Mouse (Mus musculus) heart, embryonic 14.5 days (tissue): ENCODE measurements around the gene Atg4c. TPM values are rescaled to one million over a fixed set of nuclear protein-coding genes. Genes with fewer than 3 reads are reported as not detected.

ENCODE experiments used
- ATAC-seq: fragments of 200-750 bp; cut with Nextera tagmentation; 2 replicates; pipeline ENCODE4 v1.8.0; 2017; ENCODE audit warnings: low read depth, moderate TSS enrichment; ENCODE audit not compliant: insufficient number of reproducible peaks, insufficient read depth, low FRiP score
- H3K27ac ChIP-seq, 2 experiments: fragments of 200-500 bp in 1 of 2; fragments of 300-500 bp in 1 of 2; sonication (generic) in 1 of 2; replicated peaks in 1 of 2; 2 replicates each; pipeline ENCODE4 v1.5.1; 2012 to 2014; ENCODE audit warnings: low read depth in 2 of 2, low read length in 2 of 2, control low read depth in 1 of 2, mild to moderate bottlenecking in 1 of 2, mixed read lengths in 1 of 2; ENCODE audit not compliant: control insufficient read depth in 1 of 2, insufficient read depth in 1 of 2
- H3K27me3 ChIP-seq: fragments of 300-500 bp; sonication (generic); 2 replicates; pipeline ENCODE4 v1.6.1; 2014; ENCODE audit warnings: mild to moderate bottlenecking, low read length, control low read depth; ENCODE audit not compliant: control insufficient read depth, insufficient read depth
- H3K36me3 ChIP-seq: fragments of 300-500 bp; sonication (generic); 2 replicates; pipeline ENCODE4 v1.6.1; 2014; ENCODE audit warnings: mild to moderate bottlenecking, control low read depth, low read length, mixed read lengths; ENCODE audit not compliant: control insufficient read depth, insufficient read depth
- H3K4me1 ChIP-seq, 2 experiments: fragments of 200-500 bp in 1 of 2; fragments of 300-500 bp in 1 of 2; sonication (generic) in 1 of 2; 2 replicates each; pipeline ENCODE4 v1.6.1; 2012 to 2014; ENCODE audit warnings: low read length in 2 of 2, control low read depth in 1 of 2, mixed read lengths in 1 of 2; ENCODE audit not compliant: control insufficient read depth in 2 of 2, insufficient read depth in 2 of 2
- H3K4me2 ChIP-seq: fragments of 300-500 bp; sonication (generic); 2 replicates; pipeline ENCODE4 v1.6.1; 2014; ENCODE audit warnings: mild to moderate bottlenecking, low read length
- H3K4me3 ChIP-seq, 2 experiments: fragments of 200-500 bp in 1 of 2; fragments of 300-500 bp in 1 of 2; sonication (generic) in 1 of 2; 2 replicates each; pipeline ENCODE4 v1.5.1; 2012 to 2014; ENCODE audit warnings: low read length in 2 of 2, mild to moderate bottlenecking in 2 of 2, control low read depth in 1 of 2, low read depth in 1 of 2, moderate library complexity in 1 of 2; ENCODE audit not compliant: control insufficient read depth in 1 of 2, insufficient read depth in 1 of 2
- H3K9ac ChIP-seq: fragments of 300-500 bp; sonication (generic); 2 replicates; pipeline ENCODE4 v1.6.1; 2014; ENCODE audit warnings: mild to moderate bottlenecking, low read length
- H3K9me3 ChIP-seq: fragments of 300-500 bp; sonication (generic); 2 replicates; pipeline ENCODE4 v1.6.1; 2016; ENCODE audit warnings: low read length, control low read depth; ENCODE audit not compliant: control insufficient read depth
- WGBS: fragments of 180-500 bp; shearing (Covaris S2); extraction: QIAGEN DNeasy Blood & Tissue Kit; methylation state at CpG from one replicate; pipeline ENCODE4 v1.1.7; 2014; 5-methylcytosine and 5-hydroxymethylcytosine counted together
- polyA plus RNA-seq: library from polyadenylated mRNA; unstranded; fragments of >200 nt; fragmentation: Nextera tagmentation; extraction: Ambion mirVana; gene quantifications from 2 replicates; pipeline ENCODE4 v1.2.1, GENCODE M21; 2014

Gene Atg4c
- polyA plus RNA-seq, 1 experiment from 2014 or later: 8.5 TPM

- Histone ChIP-seq H3K4me2 (peak overlapping the region; percentile 32; the same call in 1 of the 2 replicates), H3K9me3 (no peaks in the 10 kb centered on the region), H3K36me3 (no peaks in the 10 kb centered on the region), H3K4me1 (peaks cover 0 to 3% of the 10 kb centered on the region in 2 experiments; a peak in 2 of 4 replicates), H3K4me3 (no peak overlapping the region), H3K27me3 (no peaks in the 10 kb centered on the region), H3K9ac (0 out of 2 replicates have a peak overlapping the region, but pooled peaks have one; percentile 48), H3K27ac (no peak overlapping the region)
- WGBS: 51% methylated on average over 21 of the region's 21 CpGs
- ATAC-seq: no peak
These were observed 14.2 kb upstream of the Atg4c start for GRCm38 (mm10) chr4:99179446-99180120.

- Histone ChIP-seq H3K4me2 (no peak overlapping the region), H3K36me3 (no peaks in the 10 kb centered on the region), H3K27ac (no peak overlapping the region), H3K4me1 (peaks cover 0 to 3% of the 10 kb centered on the region in 2 experiments; a peak in 2 of 4 replicates), H3K9ac (no peak overlapping the region), H3K9me3 (no peaks in the 10 kb centered on the region), H3K27me3 (no peaks in the 10 kb centered on the region), H3K4me3 (no peak overlapping the region)
- 63% methylated on average over 5 of the region's 5 CpGs for WGBS
- no peak for ATAC-seq
These were observed 12.8 kb upstream of the Atg4c start for GRCm38 (mm10) chr4:99180921-99181320.

- H3K4me2 ChIP-seq: no peak overlapping the region
- no peaks in the 10 kb centered on the region for H3K27me3 ChIP-seq
- H3K9me3 ChIP-seq: no peaks in the 10 kb centered on the region
- H3K4me3 ChIP-seq: no peak overlapping the region
- H3K9ac ChIP-seq: no peak overlapping the region
- no peak overlapping the region for H3K27ac ChIP-seq
- no peaks in the 10 kb centered on the region for H3K36me3 ChIP-seq
- no peak for ATAC-seq
- peaks cover 0 to 3% of the 10 kb centered on the region in 2 experiments; a peak in 2 of 4 replicates for H3K4me1 ChIP-seq
- WGBS: 72% methylated on average over 9 of the region's 9 CpGs
These were observed 11.9 kb upstream of the Atg4c start for GRCm38 (mm10) chr4:99181739-99182419.

- Histone ChIP-seq H3K27me3 (no peaks in the 10 kb centered on the region), H3K4me2 (no peak overlapping the region), H3K9ac (no peak overlapping the region), H3K4me1 (peaks cover 0 to 3% of the 10 kb centered on the region in 2 experiments; a peak in 2 of 4 replicates), H3K9me3 (no peaks in the 10 kb centered on the region), H3K27ac (no peak overlapping the region), H3K36me3 (no peaks in the 10 kb centered on the region), H3K4me3 (no peak overlapping the region)
- 76% methylated on average over 20 of the region's 20 CpGs for WGBS
- no peak for ATAC-seq
These were observed 10.9 kb upstream of the Atg4c start for GRCm38 (mm10) chr4:99182660-99183431.

GRCm38 (mm10) chr4:99184678-99185077 is 9.1 kb upstream of the Atg4c start:
- Histone ChIP-seq H3K9ac (no peak overlapping the region), H3K27ac (no peak overlapping the region), H3K27me3 (no peaks in the 10 kb centered on the region), H3K4me3 (no peak overlapping the region), H3K4me1 (peaks cover 0 to under 1% of the 10 kb centered on the region in 2 experiments; a peak in 2 of 4 replicates), H3K36me3 (no peaks in the 10 kb centered on the region), H3K9me3 (no peaks in the 10 kb centered on the region), H3K4me2 (no peak overlapping the region)
- ATAC-seq: no peak
- 66% methylated on average over 4 of the region's 4 CpGs for WGBS

- Histone ChIP-seq H3K4me3 (no peak overlapping the region), H3K4me2 (no peak overlapping the region)
These were observed 8.4 kb upstream of the Atg4c start for GRCm38 (mm10) chr4:99185305-99185704.

GRCm38 (mm10) chr4:99186412-99187125 is 7.2 kb upstream of the Atg4c start:
- ATAC-seq: no peak
- Histone ChIP-seq H3K4me2 (no peak overlapping the region), H3K27me3 (no peaks in the 10 kb centered on the region), H3K36me3 (no peaks in the 10 kb centered on the region), H3K9ac (no peak overlapping the region), H3K9me3 (no peaks in the 10 kb centered on the region), H3K4me1 (no peaks in the 10 kb centered on the region), H3K27ac (no peak overlapping the region), H3K4me3 (no peak overlapping the region)
- 87% methylated on average over 11 of the region's 11 CpGs for WGBS

More at GRCm38 (mm10) chr4:99185305-99185704, 8.4 kb upstream of the Atg4c start:
- no peak overlapping the region for H3K27ac ChIP-seq
- H3K9ac ChIP-seq: no peak overlapping the region
- 68% methylated on average over 4 of the region's 4 CpGs for WGBS
- H3K9me3 ChIP-seq: no peaks in the 10 kb centered on the region
- ATAC-seq: no peak
- no peaks in the 10 kb centered on the region for H3K36me3 ChIP-seq
- no peaks in the 10 kb centered on the region for H3K4me1 ChIP-seq
- no peaks in the 10 kb centered on the region for H3K27me3 ChIP-seq
